Mouse (Mus musculus): ENCODE measurements around the gene Lin37. TPM values are rescaled to one million over a fixed set of nuclear protein-coding genes. Genes with fewer than 3 reads are reported as not detected.
A peak's percentile ranks its signal among the peaks of the same experiment; 100 is the strongest.

The Lin37 gene
- total and polyA plus RNA-seq, 3 experiments, result 4.0 to 38.6 (median 8.3) TPM

- Histone ChIP-seq H3K9ac (ENCODE audit: insufficient read depth, low read depth) (peak within 1 kb of the TSS; percentile 56), H3K4me3 (replicated peaks in 1 of 3; ENCODE audit: low read depth in 2 of 3, low read length in 2 of 3, poor library complexity in 1 of 3) (peak within 1 kb of the TSS; percentile 40 to 83 (median 67)), H3K4me2 (ENCODE audit: insufficient read depth, low read depth, poor library complexity, severe bottlenecking) (peak within 1 kb of the TSS; percentile 98), H3K36me3 (replicated peaks in 1 of 2; ENCODE audit: control insufficient read depth in 1 of 2, insufficient read depth in 1 of 2, low read length in 1 of 2) (peaks cover 15 to 54% of the 10 kb centered on the region in 2 experiments), H3K4me1 (ENCODE audit: control insufficient read depth in 1 of 2, insufficient read depth in 2 of 2) (peaks cover 4 to 14% of the 10 kb centered on the region in 2 experiments), H3K79me2 (replicated peaks; ENCODE audit: control insufficient read depth, extremely low read depth, insufficient read depth, poor library complexity, severe bottlenecking) (no peaks in the 10 kb centered on the region), H3K27ac (ENCODE audit: insufficient read depth, low read depth) (peak within 1 kb of the TSS; percentile 36; the same call in 1 of the 2 replicates), H3K9me3 (replicated peaks; ENCODE audit: low read length) (no peaks in the 10 kb centered on the region), H3K27me3 (replicated peaks) (no peaks in the 10 kb centered on the region)
- DNase-seq (ENCODE audit: extremely low read depth), result peak; percentile 99
- TF ChIP-seq MEF2A (IDR thresholded peaks at IDR 0.05; ENCODE audit: borderline replicate concordance, low read depth, low read length) (no peak), KAT2A (IDR thresholded peaks at IDR 0.05; ENCODE audit: insufficient replicate concordance, low read length) (no peak), SIN3A (IDR thresholded peaks at IDR 0.05; ENCODE audit: low read length) (peak; percentile 80), MYC (IDR thresholded peaks at IDR 0.05; ENCODE audit: low read depth, low read length) (0 out of 2 replicates have a peak, but pooled peaks have one; percentile 27), CTCF (conservative IDR thresholded peaks at IDR 0.05 in 1 of 2, IDR thresholded peaks at IDR 0.05 in 1 of 2; ENCODE audit: low read depth in 2 of 2, low read length in 2 of 2) (no peak), ELF1 (IDR thresholded peaks at IDR 0.05; ENCODE audit: low read depth, low read length) (peak; percentile 48; the same call in 1 of the 2 replicates), NRF1 (IDR thresholded peaks at IDR 0.05; ENCODE audit: low read depth, low read length) (peak; percentile 44; the same call in 1 of the 2 replicates), ZC3H11A (IDR thresholded peaks at IDR 0.05; ENCODE audit: low read depth, low read length) (no peak), ZNF384 (IDR thresholded peaks at IDR 0.05; ENCODE audit: low read depth, low read length) (no peak), TCF12 (IDR thresholded peaks at IDR 0.05; ENCODE audit: low read depth, low read length) (no peak; the same call in 1 of the 2 replicates), PAX5 (IDR thresholded peaks at IDR 0.05; ENCODE audit: low read length) (no peak), NELFE (IDR thresholded peaks at IDR 0.05; ENCODE audit: low read depth, low read length) (peak; percentile 42; the same call in 1 of the 2 replicates), CHD2 (IDR thresholded peaks at IDR 0.05; ENCODE audit: low read length) (peak; percentile 37; the same call in 1 of the 2 replicates), USF2 (conservative IDR thresholded peaks at IDR 0.05; ENCODE audit: low read depth, low read length) (no peak), ZMIZ1 (IDR thresholded peaks at IDR 0.05; ENCODE audit: low read depth, low read length) (peak; percentile 65; the same call in 1 of the 2 replicates), POLR2A (IDR thresholded peaks at IDR 0.05; ENCODE audit: low read depth, low read length) (peak; percentile 52), BHLHE40 (IDR thresholded peaks at IDR 0.05; ENCODE audit: low read depth, low read length) (peak; percentile 48), MAFK (IDR thresholded peaks at IDR 0.05; ENCODE audit: insufficient replicate concordance, low read length) (no peak), RCOR1 (conservative IDR thresholded peaks at IDR 0.05; ENCODE audit: low read depth, low read length) (no peak), MAZ (IDR thresholded peaks at IDR 0.05; ENCODE audit: low read depth, low read length) (peak; percentile 71; the same call in 1 of the 2 replicates), MXI1 (IDR thresholded peaks at IDR 0.05; ENCODE audit: low read depth, low read length) (peak; percentile 91), E2F4 (IDR thresholded peaks at IDR 0.05; ENCODE audit: insufficient replicate concordance, low read depth, low read length) (peak; percentile 68; the same call in 1 of the 2 replicates), POLR2AphosphoS2 (IDR thresholded peaks at IDR 0.05; ENCODE audit: low read depth, low read length) (no peak)
- dilution Hi-C loops (cut with MboI; ENCODE audit: extremely low pct_ligation_motif_present, extremely low pct_unique_long_range_greater_than_20kb, low sequenced_read_pairs), result no loop called here
- in situ Hi-C loops (cut with MboI; ENCODE audit: low pct_ligation_motif_present, low pct_unique_long_range_greater_than_20kb, low sequenced_read_pairs), result no loop called here
These were observed 24.7 kb downstream of the Lin37 start, which contains the start of gene Arhgap33 for GRCm38 (mm10) chr7:30534633-30535577. TSS of gene Arhgap33 (minus strand) at chr7:30535060.

Data from CH12.LX (cell line).